Mouse (Mus musculus): ENCODE results near the gene Lipa. TPM values are rescaled to one million over a fixed set of nuclear protein-coding genes. Genes with fewer than 3 reads are reported as not detected.

Lipa gene
- polyA plus RNA-seq, 1 experiment from 2014 or later: 36.2 TPM

GRCm38 (mm10) chr19:34518786-34519185 is 8.5 kb downstream of the Lipa start:
- Histone ChIP-seq H3K9ac (ENCODE audit: low read depth, low read length) (no peak overlapping the region), H3K27ac (ENCODE audit: low read depth, low read length) (no peak overlapping the region), H3K36me3 (ENCODE audit: control insufficient read depth, insufficient read depth, low read length) (no peaks in the 10 kb centered on the region), H3K4me3 (ENCODE audit: low read depth, low read length) (no peak overlapping the region), H3K4me2 (no peak overlapping the region), H3K27me3 (ENCODE audit: control insufficient read depth, insufficient read depth, low read length) (no peaks in the 10 kb centered on the region), H3K9me3 (replicated peaks; ENCODE audit: control insufficient read depth, low read length) (no peaks in the 10 kb centered on the region), H3K4me1 (ENCODE audit: control insufficient read depth, insufficient read depth, low read length) (no peaks in the 10 kb centered on the region)
- 48% methylated on average over 3 of the region's 3 CpGs for WGBS (ENCODE audit: insufficient replicate concordance)
- ATAC-seq (replicated peaks; ENCODE audit: insufficient number of reproducible peaks, low FRiP score, low TSS enrichment): no peak

GRCm38 (mm10) chr19:34517812-34518594 is 9.3 kb downstream of the Lipa start:
- H3K4me1 ChIP-seq (ENCODE audit: control insufficient read depth, insufficient read depth, low read length): no peaks in the 10 kb centered on the region
- H3K27ac ChIP-seq (ENCODE audit: low read depth, low read length): no peak overlapping the region
- no peak overlapping the region for H3K4me2 ChIP-seq
- no peak for ATAC-seq (replicated peaks; ENCODE audit: insufficient number of reproducible peaks, low FRiP score, low TSS enrichment)
- no peaks in the 10 kb centered on the region for H3K9me3 ChIP-seq (replicated peaks; ENCODE audit: control insufficient read depth, low read length)
- no peaks in the 10 kb centered on the region for H3K36me3 ChIP-seq (ENCODE audit: control insufficient read depth, insufficient read depth, low read length)
- no peak overlapping the region for H3K9ac ChIP-seq (ENCODE audit: low read depth, low read length)
- 79% methylated on average over 13 of the region's 13 CpGs for WGBS (ENCODE audit: insufficient replicate concordance)
- no peak overlapping the region for H3K4me3 ChIP-seq (ENCODE audit: low read depth, low read length)
- H3K27me3 ChIP-seq (ENCODE audit: control insufficient read depth, insufficient read depth, low read length): no peaks in the 10 kb centered on the region

DNA sequence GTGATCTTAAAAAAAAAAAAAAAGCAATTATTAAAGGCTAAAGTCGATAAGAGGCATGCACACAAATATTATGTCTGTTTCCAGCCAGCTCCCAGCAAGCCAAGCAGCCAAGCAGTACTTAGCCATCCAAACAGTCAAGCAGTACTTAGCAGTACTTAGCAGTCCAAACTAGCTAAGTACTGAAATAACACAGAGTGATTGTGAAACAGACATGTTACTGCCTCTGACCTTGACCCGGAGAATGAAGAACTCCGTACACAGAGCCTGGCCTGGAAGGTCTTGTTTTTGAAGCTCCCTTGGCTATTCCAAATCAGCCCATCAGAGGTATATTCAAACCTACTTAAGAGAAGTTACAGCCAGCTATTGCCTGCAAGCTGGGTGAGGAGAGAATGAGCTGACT is 10.1 kb downstream of the Lipa start:
- no peak overlapping the region for H3K27ac ChIP-seq (ENCODE audit: low read depth, low read length)
- no peaks in the 10 kb centered on the region for H3K36me3 ChIP-seq (ENCODE audit: control insufficient read depth, insufficient read depth, low read length)
- no peak for ATAC-seq (replicated peaks; ENCODE audit: insufficient number of reproducible peaks, low FRiP score, low TSS enrichment)
- H3K9ac ChIP-seq (ENCODE audit: low read depth, low read length): no peak overlapping the region
- H3K9me3 ChIP-seq (replicated peaks; ENCODE audit: control insufficient read depth, low read length): no peaks in the 10 kb centered on the region
- H3K4me3 ChIP-seq (ENCODE audit: low read depth, low read length): no peak overlapping the region
- 91% methylated on average over 3 of the region's 3 CpGs for WGBS (ENCODE audit: insufficient replicate concordance)
- H3K4me2 ChIP-seq: no peak overlapping the region
- no peaks in the 10 kb centered on the region for H3K4me1 ChIP-seq (ENCODE audit: control insufficient read depth, insufficient read depth, low read length)
- no peaks in the 10 kb centered on the region for H3K27me3 ChIP-seq (ENCODE audit: control insufficient read depth, insufficient read depth, low read length)

GRCm38 (mm10) chr19:34516346-34516745 is 10.9 kb downstream of the Lipa start:
- Histone ChIP-seq H3K27ac (ENCODE audit: low read depth, low read length) (no peak overlapping the region), H3K27me3 (ENCODE audit: control insufficient read depth, insufficient read depth, low read length) (no peaks in the 10 kb centered on the region), H3K9me3 (replicated peaks; ENCODE audit: control insufficient read depth, low read length) (no peaks in the 10 kb centered on the region), H3K4me3 (ENCODE audit: low read depth, low read length) (no peak overlapping the region), H3K4me1 (ENCODE audit: control insufficient read depth, insufficient read depth, low read length) (no peaks in the 10 kb centered on the region), H3K9ac (ENCODE audit: low read depth, low read length) (no peak overlapping the region), H3K36me3 (ENCODE audit: control insufficient read depth, insufficient read depth, low read length) (no peaks in the 10 kb centered on the region), H3K4me2 (no peak overlapping the region)
- ATAC-seq (replicated peaks; ENCODE audit: insufficient number of reproducible peaks, low FRiP score, low TSS enrichment): no peak
- WGBS (ENCODE audit: insufficient replicate concordance): 78% methylated on average over 2 of the region's 2 CpGs

DNA sequence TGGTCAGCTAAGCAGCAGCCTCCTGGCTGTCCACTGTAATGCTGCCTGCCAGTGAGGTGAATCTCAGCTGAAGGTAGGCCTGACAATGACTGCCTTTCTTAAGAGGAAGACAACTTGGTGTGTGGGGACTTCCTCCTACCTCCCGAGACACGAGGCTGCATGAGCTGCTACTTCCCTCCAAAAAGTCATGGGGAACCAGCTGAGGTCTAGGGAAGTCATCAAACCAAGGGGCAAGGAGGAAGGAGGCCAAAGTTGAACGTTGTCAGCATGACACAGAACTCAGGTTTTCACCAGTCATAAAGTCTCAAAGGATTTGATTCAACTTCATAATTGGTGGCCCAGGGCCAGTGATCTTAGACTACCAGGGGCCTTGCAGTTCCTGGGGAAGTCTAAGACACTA is 11.6 kb downstream of the Lipa start:
- ATAC-seq (replicated peaks; ENCODE audit: insufficient number of reproducible peaks, low FRiP score, low TSS enrichment): no peak
- Histone ChIP-seq H3K36me3 (ENCODE audit: control insufficient read depth, insufficient read depth, low read length) (no peaks in the 10 kb centered on the region), H3K27me3 (ENCODE audit: control insufficient read depth, insufficient read depth, low read length) (no peaks in the 10 kb centered on the region)

GRCm38 (mm10) chr19:34511528-34511927 is 15.7 kb downstream of the Lipa start:
- H3K4me1 ChIP-seq (ENCODE audit: control insufficient read depth, insufficient read depth, low read length): no peaks in the 10 kb centered on the region
- 0 out of 2 replicates have a peak, but pooled peaks cover 3% of the 10 kb centered on the region for H3K36me3 ChIP-seq (ENCODE audit: control insufficient read depth, insufficient read depth, low read length)
- no peaks in the 10 kb centered on the region for H3K27me3 ChIP-seq (ENCODE audit: control insufficient read depth, insufficient read depth, low read length)
- no peak overlapping the region for H3K27ac ChIP-seq (ENCODE audit: low read depth, low read length)
- no peak overlapping the region for H3K4me2 ChIP-seq
- no peak overlapping the region for H3K9ac ChIP-seq (ENCODE audit: low read depth, low read length)
- WGBS (ENCODE audit: insufficient replicate concordance): 62% methylated on average over 8 of the region's 8 CpGs
- no peak overlapping the region for H3K4me3 ChIP-seq (ENCODE audit: low read depth, low read length)
- no peaks in the 10 kb centered on the region for H3K9me3 ChIP-seq (replicated peaks; ENCODE audit: control insufficient read depth, low read length)
- ATAC-seq (replicated peaks; ENCODE audit: insufficient number of reproducible peaks, low FRiP score, low TSS enrichment): no peak

More for the DNA sequence above, 11.6 kb downstream of the Lipa start:
- Histone ChIP-seq H3K9ac (ENCODE audit: low read depth, low read length) (no peak overlapping the region), H3K9me3 (replicated peaks; ENCODE audit: control insufficient read depth, low read length) (no peaks in the 10 kb centered on the region), H3K4me2 (no peak overlapping the region), H3K4me3 (ENCODE audit: low read depth, low read length) (no peak overlapping the region), H3K27ac (ENCODE audit: low read depth, low read length) (no peak overlapping the region), H3K4me1 (ENCODE audit: control insufficient read depth, insufficient read depth, low read length) (no peaks in the 10 kb centered on the region)
- WGBS (ENCODE audit: insufficient replicate concordance): 72% methylated on average over 3 of the region's 3 CpGs

GRCm38 (mm10) chr19:34510717-34511116 is 16.6 kb downstream of the Lipa start:
- H3K27ac ChIP-seq (ENCODE audit: low read depth, low read length): no peak overlapping the region
- H3K4me3 ChIP-seq (ENCODE audit: low read depth, low read length): no peak overlapping the region
- H3K4me2 ChIP-seq: no peak overlapping the region
- ATAC-seq (replicated peaks; ENCODE audit: insufficient number of reproducible peaks, low FRiP score, low TSS enrichment): no peak
- 81% methylated on average over 5 of the region's 5 CpGs for WGBS (ENCODE audit: insufficient replicate concordance)
- H3K9ac ChIP-seq (ENCODE audit: low read depth, low read length): no peak overlapping the region
- no peaks in the 10 kb centered on the region for H3K27me3 ChIP-seq (ENCODE audit: control insufficient read depth, insufficient read depth, low read length)
- no peaks in the 10 kb centered on the region for H3K4me1 ChIP-seq (ENCODE audit: control insufficient read depth, insufficient read depth, low read length)
- no peaks in the 10 kb centered on the region for H3K9me3 ChIP-seq (replicated peaks; ENCODE audit: control insufficient read depth, low read length)
- H3K36me3 ChIP-seq (ENCODE audit: control insufficient read depth, insufficient read depth, low read length): 0 out of 2 replicates have a peak, but pooled peaks cover 3% of the 10 kb centered on the region

DNA sequence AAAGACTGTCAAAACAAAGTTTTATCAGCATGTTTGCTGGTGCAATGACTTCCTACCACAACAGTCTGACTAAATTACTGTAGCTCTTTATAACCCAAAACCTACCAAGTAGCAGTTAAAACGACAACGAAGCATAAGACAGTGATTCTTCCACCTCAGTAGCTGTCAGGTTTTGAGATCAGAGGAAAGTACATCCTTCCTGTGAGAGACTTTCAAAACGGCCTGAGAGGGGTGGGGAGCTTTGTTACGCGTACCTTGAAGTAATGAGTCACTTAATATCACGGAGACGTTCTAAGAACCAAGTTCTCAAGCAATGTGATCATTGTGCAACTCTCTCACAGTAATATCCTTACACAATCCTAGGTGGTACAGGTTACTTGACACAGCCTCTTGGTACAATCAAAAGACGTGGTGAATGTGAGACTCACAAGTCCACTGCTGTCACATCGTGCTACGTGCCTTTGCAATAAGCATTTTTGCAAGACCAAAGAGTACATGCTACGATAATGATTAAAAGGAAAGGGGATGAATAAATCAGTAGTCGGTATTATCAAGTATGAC is 22.0 kb downstream of the Lipa start:
- Histone ChIP-seq H3K9ac (ENCODE audit: low read depth, low read length) (no peak overlapping the region), H3K27me3 (ENCODE audit: control insufficient read depth, insufficient read depth, low read length) (no peaks in the 10 kb centered on the region), H3K27ac (ENCODE audit: low read depth, low read length) (no peak overlapping the region), H3K9me3 (replicated peaks; ENCODE audit: control insufficient read depth, low read length) (no peaks in the 10 kb centered on the region), H3K4me2 (no peak overlapping the region), H3K36me3 (ENCODE audit: control insufficient read depth, insufficient read depth, low read length) (0 out of 2 replicates have a peak, but pooled peaks cover 3% of the 10 kb centered on the region), H3K4me3 (ENCODE audit: low read depth, low read length) (no peak overlapping the region), H3K4me1 (ENCODE audit: control insufficient read depth, insufficient read depth, low read length) (no peaks in the 10 kb centered on the region)
- no peak for ATAC-seq (replicated peaks; ENCODE audit: insufficient number of reproducible peaks, low FRiP score, low TSS enrichment)
- WGBS (ENCODE audit: insufficient replicate concordance): 80% methylated on average over 12 of the region's 12 CpGs

GRCm38 (mm10) chr19:34500763-34501162 is 26.5 kb downstream of the Lipa start:
- Histone ChIP-seq H3K9ac (ENCODE audit: low read depth, low read length) (no peak overlapping the region), H3K4me1 (ENCODE audit: control insufficient read depth, insufficient read depth, low read length) (peaks cover 3% of the 10 kb centered on the region), H3K4me2 (no peak overlapping the region), H3K4me3 (ENCODE audit: low read depth, low read length) (no peak overlapping the region), H3K27ac (ENCODE audit: low read depth, low read length) (no peak overlapping the region), H3K9me3 (replicated peaks; ENCODE audit: control insufficient read depth, low read length) (no peaks in the 10 kb centered on the region), H3K27me3 (ENCODE audit: control insufficient read depth, insufficient read depth, low read length) (no peaks in the 10 kb centered on the region), H3K36me3 (ENCODE audit: control insufficient read depth, insufficient read depth, low read length) (no peaks in the 10 kb centered on the region)
- no peak; the same call in 1 of the 2 replicates for ATAC-seq (replicated peaks; ENCODE audit: insufficient number of reproducible peaks, low FRiP score, low TSS enrichment)
- 43% methylated on average over 4 of the region's 4 CpGs for WGBS (ENCODE audit: insufficient replicate concordance)

All from heart, embryonic 11.5 days (tissue).